Mouse (Mus musculus): ENCODE measurements around the gene Crip3.

The Crip3 gene

DNA sequence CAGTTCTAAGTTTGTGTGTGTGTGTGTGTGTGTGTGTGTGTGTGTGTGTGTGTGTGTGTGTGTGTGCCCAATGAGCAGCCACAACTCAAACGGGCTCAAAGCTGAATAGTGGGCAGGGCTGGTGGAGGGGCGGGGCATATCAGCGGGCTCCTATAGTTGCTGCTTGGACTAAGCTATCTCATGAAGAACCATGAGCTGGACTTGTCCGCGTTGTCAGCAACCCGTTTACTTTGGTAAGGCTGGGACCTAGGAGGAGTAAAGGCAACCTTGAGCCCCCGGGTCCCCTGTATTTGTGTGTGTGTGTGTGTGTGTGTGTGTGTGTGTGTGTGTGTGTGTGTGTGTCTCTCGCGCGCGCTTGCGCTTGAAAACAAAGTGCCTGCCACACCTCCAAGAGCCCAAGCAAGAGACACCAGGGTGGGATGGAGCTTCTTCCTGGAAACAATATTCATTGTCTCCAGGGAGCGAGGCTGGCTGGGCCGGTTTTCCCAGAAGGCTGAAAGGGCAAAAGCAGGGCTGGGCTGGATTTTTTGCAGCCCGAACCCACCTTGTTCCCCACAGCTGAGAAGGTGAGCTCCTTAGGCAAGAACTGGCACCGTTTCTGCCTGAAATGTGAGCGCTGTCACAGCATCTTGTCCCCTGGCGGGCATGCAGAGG is at the start of gene Crip3:
Gene Crip3 (plus strand): TSS at position 166 of the 654 bp plus-strand sequence.
- in situ Hi-C loops (cut with MboI; ENCODE audit: low pct_unique_long_range_greater_than_20kb in 1 of 2, low sequenced_read_pairs in 2 of 2, unreplicated experiment in 1 of 2), result no loop called here

DNA sequence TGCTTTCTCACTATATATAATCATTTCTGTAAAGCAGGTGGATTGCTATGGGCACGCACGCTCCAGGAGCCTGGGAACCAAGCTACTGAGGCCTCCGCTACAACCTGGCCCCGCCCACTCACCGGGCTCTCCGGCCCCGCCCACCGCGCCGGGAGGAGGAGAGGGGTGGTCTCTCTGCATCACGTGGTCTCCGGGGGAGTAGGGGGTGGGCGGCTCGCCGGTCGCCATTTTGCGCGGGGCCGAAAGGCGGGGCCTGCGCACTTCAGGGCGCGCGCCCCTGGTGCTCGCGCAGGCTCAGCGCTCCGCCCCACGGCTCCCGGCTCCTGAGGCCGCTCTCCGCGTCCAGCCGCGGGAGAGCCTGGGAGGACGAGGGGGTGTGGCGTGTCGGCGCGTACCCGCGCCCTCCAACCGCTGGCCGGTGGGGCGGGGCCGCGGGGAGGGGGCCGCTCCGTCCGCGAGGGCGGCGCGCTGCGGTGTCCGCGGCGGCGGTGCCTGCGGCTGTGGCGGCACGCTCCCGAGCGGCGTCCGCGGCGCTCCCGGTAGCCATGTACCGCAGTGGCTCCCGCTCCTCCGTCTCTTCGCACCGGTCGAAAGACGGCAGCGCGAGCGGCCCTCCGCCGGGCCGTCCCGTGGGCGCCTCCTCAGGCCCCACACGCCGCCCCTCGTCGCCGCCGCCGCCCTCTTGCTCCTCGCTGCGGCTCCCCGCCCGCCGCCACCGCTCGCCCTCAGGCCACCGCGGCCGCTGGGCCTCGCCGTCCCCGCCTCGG is 45.2 kb upstream of the Crip3 start, which contains the start of gene Zfp318:
Gene Zfp318 (plus strand): TSS at position 438 of the 767 bp plus-strand sequence.
- in situ Hi-C loops (cut with MboI; ENCODE audit: low pct_unique_long_range_greater_than_20kb in 1 of 2, low sequenced_read_pairs in 2 of 2, unreplicated experiment in 1 of 2), result no loop called here

DNA sequence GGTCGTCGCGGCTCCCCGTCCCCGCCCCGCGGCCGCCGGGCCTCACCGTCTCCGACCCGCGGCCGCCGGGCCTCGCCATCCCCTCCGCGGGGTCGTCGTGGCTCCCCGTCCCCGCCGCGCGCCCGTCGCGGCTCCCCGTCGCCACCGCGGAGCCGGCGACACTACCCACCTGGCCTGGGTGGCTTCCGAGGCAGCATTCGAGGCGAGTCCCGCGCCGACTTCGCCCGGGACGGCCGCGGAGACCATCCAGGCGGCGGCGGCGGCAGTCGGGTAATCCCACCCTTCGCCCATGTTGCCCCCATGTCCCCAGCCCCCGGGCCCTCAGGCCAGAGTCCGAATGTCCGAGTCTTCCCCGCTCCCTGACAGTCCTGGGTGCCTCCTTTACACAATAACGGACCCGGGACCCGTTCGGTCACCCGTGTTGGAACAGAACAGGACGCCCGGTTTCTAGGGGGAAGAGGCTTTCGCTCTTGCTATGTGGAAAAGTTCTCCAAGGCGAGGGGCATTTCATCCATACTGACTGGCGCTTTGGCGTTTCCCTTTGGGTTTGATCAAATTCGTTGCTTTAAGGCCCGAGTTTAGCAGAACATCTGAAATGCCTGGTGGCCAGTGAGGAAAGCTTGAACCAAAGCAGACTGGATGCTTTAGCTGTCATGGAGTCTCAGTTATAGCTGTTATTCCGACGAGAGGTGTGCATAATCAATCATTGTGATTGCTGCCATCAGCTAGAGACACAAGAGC is 44.5 kb upstream of the Crip3 start:
- in situ Hi-C loops (cut with MboI; ENCODE audit: low pct_unique_long_range_greater_than_20kb in 1 of 2, low sequenced_read_pairs in 2 of 2, unreplicated experiment in 1 of 2), result no loop called here

DNA sequence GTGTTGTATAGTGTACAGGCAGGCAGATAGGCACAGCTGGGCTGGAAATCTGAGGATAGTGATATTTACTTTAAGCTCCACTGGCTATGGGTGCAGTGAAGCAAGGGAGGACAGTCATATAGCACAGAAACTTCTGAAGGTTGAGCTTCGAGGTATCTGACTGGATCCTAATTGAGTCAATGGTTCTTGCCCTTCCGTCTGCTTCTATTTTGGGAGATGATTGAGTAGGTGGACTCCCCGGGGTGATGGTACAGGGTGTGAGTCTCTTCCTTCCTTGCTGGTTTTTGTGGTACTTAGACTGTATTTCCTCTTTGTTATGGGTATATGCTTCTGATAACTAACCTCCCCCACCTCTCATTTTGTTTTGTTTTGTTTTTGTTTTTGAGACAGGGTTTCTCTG is 40.5 kb upstream of the Crip3 start:
- in situ Hi-C loops (cut with MboI; ENCODE audit: low pct_unique_long_range_greater_than_20kb in 1 of 2, low sequenced_read_pairs in 2 of 2, unreplicated experiment in 1 of 2), result no loop called here

DNA sequence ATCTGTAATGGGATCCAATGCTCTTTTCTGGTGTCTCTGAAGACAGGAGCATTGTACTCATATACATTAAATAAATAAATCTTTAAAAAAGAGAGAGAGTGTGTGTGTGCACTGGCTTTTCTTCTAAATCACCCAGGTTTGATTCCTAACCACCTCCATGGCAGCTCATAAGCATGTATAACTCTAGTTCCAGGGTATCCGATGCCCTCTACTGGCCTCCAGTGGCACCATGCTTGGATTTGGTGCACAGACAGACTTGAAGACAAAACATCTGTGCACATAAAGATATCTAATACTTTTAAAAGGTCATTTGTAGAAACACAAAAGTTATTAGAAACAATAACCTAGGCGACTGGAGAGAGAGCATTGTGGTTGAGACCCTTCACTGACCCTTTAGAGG is 35.7 kb upstream of the Crip3 start:
- in situ Hi-C loops (cut with MboI; ENCODE audit: low pct_unique_long_range_greater_than_20kb in 1 of 2, low sequenced_read_pairs in 2 of 2, unreplicated experiment in 1 of 2), result no loop called here

DNA sequence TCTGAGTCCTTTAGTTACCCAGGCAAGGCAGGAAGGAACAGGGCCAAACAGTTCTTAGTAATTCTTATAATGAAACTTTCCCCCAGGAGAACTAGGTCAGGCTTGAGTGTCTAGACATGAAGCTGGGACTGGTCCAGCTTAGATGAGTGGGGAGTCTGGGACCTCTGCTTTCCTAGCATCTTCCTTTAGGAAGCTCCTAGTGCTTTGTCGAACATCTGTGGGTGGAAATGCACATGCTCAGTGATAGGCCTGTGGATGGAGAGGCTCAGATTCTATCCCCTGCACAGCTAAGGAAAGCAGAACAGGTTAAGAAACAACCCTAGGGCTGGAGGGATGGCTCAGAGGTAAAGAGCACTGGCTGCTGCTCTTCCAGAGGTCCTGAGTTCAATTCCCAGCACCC is 34.1 kb upstream of the Crip3 start:
- in situ Hi-C loops (cut with MboI; ENCODE audit: low pct_unique_long_range_greater_than_20kb in 1 of 2, low sequenced_read_pairs in 2 of 2, unreplicated experiment in 1 of 2), result no loop called here

DNA sequence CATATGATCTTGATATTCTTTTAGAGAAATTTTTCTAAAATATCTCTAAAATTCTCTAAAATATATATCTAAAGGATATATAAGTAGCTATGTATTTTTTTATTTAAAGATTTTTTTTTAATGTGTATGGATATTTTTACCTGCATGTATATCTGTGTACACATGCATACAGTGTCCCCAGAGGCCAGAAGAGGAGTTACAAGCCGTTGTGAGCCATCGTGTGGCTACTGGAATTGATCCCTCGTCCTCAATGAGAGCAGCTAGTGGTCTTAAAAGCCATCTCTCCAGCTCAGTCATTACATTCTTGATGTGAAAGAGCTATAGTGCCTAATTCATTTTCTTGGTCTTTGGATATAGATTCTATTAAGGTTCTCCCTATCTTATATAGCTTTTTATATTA is 20.2 kb upstream of the Crip3 start:
- in situ Hi-C loops (cut with MboI; ENCODE audit: low pct_unique_long_range_greater_than_20kb in 1 of 2, low sequenced_read_pairs in 2 of 2, unreplicated experiment in 1 of 2), result no loop called here

DNA sequence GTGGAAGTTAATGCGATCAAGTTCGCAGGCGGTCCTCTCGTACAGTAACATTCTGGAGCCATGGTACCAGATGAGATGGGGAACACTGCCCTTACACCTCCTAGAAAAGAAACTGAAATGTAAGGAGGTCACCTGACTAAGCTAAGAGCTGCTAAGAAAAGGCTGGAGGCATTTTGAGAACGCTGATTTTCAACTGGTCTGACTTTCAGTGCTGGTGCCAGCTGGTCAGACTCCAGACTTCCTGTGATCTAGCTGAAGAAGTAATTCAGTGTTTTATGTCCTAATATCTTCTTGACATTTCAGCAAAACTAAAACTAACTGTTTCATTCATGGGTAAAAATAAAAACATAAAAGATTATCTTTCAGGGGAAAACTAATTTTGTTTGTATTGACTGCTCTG is 10.1 kb upstream of the Crip3 start:
- in situ Hi-C loops (cut with MboI; ENCODE audit: low pct_unique_long_range_greater_than_20kb in 1 of 2, low sequenced_read_pairs in 2 of 2, unreplicated experiment in 1 of 2), result no loop called here

DNA sequence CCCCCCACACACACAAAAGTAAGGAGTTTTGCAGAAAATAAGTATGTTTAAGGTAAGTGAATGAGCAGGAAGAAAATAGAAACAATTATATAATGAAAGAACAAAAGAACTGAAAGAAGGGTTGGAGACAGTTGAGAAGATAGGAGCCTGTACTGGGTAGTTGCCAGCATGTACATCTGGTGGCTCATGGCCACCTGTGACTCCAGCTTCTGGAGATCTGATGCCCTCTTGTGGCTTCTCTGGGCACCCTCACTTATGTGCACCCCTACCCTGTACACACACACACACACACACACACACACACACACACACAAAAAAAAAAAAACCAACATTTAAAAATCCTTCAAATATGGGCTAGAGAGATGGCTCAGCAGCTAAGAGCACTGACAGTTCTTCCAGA is 9.0 kb upstream of the Crip3 start:
- in situ Hi-C loops (cut with MboI; ENCODE audit: low pct_unique_long_range_greater_than_20kb in 1 of 2, low sequenced_read_pairs in 2 of 2, unreplicated experiment in 1 of 2), result no loop called here

DNA sequence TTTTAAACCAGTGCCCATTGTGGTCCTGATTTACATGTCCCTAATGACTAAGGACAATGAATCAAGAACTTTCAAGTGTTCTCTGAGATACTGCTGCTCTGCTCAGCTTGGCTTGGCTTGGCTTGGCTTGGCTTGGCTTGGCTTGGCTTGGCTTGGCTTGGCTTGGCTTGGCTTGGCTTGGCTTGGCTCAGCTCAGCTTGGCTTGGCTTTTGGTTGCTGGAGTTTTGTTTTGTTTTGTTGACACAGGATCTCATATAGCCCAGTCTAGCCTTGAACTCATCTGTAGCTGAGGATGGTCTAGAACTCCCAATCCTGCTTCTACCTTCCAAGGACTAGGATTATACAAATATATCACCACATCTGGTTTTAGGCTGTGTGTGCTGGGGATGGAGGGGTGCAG is 2.2 kb upstream of the Crip3 start:
- in situ Hi-C loops (cut with MboI; ENCODE audit: low pct_unique_long_range_greater_than_20kb in 1 of 2, low sequenced_read_pairs in 2 of 2, unreplicated experiment in 1 of 2), result no loop called here

DNA sequence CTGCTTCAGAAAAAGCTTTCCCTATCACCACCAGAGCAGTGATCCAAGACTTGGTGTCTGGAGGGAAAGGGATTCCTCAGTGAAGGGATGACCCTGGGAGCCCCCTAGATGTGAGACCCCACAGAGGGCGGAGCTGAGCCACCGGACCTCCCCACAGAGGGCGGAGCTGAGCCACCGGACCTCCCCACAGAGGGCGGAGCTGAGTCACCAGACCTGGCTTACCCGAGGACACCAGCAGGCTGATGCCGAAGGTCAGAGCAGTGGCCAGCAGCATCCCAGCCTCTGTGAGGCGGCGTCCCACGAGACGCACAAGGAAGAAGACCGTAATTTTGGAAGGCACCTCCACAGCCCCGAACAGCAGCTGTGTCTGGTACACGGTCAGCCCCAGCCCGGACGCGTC is 4.9 kb downstream of the Crip3 start:
- in situ Hi-C loops (cut with MboI; ENCODE audit: low pct_unique_long_range_greater_than_20kb in 1 of 2, low sequenced_read_pairs in 2 of 2, unreplicated experiment in 1 of 2), result no loop called here

DNA sequence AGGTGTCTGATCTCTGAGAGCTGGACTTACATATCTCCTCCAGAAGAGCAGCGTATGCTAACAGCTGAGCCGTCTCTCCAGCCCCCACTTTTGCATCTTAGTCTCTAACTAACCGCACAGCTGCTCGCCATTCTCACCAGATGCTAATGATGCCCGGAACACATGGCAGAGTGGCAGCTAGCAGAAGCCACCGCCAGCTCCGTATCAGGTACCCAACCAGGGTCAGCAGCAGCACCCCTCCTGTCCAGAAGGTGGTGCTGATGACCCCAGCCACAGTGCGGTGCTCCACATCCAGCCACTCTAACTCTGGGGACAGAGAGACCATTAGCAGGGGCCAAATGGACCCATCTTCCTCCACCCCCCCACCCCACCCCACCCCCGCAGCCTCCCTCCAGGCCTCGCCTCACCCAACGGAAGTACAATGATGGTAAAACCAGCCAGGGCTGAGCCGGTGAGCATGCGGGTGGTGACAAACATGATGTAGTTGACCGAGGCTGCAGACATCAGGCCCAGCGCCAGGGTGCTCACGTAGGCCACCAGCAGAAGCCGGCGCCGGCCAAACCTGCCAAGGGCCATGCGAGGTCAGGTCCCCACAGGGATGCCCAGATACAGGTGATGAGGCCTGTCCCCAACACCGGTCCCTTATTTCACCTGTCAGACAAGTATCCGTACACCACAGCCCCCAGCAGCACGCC is 8.1 kb downstream of the Crip3 start:
- in situ Hi-C loops (cut with MboI; ENCODE audit: low pct_unique_long_range_greater_than_20kb in 1 of 2, low sequenced_read_pairs in 2 of 2, unreplicated experiment in 1 of 2), result no loop called here

DNA sequence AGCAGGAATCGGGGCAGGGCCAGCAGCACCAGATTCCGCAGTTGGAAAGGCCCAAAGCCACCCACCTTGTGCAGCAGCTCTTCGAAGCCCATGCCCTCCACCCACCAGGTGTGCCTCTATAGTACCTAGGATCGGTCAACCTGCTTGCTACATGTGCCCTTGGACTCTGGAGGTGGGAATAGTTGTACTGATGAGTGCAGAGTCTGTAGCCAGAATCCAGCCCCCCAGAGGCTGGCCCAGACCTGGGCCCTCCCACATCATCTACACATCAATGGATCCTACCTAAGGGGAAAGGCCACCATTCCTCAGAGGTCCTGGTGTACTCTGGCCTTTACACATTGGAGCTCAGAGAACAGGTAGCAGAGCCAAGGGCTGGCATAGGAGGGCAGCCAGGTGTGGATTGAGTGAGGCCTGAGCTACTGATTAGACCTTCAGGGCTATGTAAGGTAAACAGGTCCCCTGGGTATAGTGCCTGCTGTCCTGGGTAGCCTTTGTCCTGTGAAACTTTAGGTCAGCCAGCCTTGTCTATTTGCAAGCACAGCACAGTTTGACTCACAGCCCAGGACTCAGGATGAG is 9.7 kb downstream of the Crip3 start, which contains the start of gene Slc22a7:
Gene Slc22a7 (minus strand): TSS at position 160 of the 576 bp plus-strand sequence.
- in situ Hi-C loops (cut with MboI; ENCODE audit: low pct_unique_long_range_greater_than_20kb in 1 of 2, low sequenced_read_pairs in 2 of 2, unreplicated experiment in 1 of 2), result no loop called here

DNA sequence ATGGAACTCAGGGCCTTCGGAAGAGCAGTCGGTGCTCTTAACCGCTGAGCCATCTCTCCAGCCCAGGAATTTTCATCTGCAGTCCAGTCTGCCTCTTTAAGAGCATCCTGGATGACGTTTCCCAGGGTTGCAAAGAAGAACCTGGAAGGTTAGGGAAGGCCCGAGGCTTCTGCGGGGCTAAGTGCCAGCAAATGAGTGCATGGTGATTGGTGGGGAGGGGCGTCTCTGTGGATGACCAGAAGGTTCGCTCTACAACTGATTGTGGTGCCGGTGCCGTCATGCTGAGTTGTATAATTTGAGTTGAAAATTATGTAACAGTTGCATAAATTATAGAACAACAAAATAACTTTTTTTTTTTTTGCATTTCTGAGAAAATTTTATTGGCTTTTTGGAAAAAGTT is 10.4 kb downstream of the Crip3 start:
- in situ Hi-C loops (cut with MboI; ENCODE audit: low pct_unique_long_range_greater_than_20kb in 1 of 2, low sequenced_read_pairs in 2 of 2, unreplicated experiment in 1 of 2), result no loop called here

DNA sequence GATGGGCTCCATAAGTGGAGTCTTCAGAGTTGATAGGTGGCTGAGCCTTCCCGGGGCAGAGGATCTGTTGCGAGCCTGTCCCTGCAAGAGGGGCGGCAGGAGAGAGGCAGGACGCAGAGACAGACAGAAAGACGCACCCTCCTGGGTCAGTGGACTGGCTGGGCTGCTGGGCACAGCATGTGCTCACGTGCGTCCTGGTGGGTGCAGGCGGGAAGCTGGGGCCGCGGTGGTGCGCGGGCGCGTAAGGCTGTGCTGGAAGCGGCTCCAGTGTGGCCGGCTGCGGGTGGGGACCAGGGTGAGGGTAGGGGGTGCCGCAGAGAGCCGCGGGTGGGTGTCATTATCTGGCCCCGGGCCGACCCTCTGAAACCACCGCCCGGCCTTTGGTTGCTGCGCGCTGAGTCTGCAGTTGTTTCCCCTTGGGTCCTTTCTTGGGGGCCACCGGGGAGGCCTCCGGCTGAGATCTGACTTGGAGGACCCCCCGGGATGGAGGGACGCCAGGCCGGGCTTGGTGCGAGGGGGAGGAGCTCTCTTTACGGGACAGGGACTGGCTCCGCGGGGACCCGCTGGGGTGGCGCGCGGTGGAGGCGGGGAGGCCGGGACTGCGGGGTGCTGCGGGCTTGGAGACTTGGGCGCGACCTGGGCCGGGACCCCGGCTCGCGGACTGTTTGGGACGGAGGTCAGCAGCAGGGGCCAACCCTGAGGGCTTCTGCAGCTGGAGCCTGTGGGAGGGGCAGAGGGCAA is 16.3 kb downstream of the Crip3 start:
- in situ Hi-C loops (cut with MboI; ENCODE audit: low pct_unique_long_range_greater_than_20kb in 1 of 2, low sequenced_read_pairs in 2 of 2, unreplicated experiment in 1 of 2), result no loop called here

DNA sequence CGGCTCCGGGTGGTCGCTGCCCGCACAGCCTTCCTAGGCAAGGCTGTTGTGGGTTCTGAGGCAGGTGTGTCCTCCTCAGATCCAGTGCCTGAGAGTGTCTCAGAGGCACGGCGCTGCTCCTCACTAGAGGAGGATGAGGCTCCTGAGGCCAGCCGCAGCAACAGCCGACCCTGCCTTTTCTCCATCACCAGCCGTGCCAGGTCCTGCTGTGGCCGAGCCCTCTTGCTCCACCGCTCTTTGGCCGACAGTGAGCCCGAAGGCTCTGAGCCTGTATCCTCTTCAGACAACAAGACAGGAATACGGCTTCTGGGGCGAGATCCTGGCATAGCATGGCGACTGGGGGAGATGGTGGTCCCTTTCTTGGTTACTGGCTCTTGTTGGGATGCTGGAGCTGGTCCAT is 17.5 kb downstream of the Crip3 start:
- in situ Hi-C loops (cut with MboI; ENCODE audit: low pct_unique_long_range_greater_than_20kb in 1 of 2, low sequenced_read_pairs in 2 of 2, unreplicated experiment in 1 of 2), result no loop called here

DNA sequence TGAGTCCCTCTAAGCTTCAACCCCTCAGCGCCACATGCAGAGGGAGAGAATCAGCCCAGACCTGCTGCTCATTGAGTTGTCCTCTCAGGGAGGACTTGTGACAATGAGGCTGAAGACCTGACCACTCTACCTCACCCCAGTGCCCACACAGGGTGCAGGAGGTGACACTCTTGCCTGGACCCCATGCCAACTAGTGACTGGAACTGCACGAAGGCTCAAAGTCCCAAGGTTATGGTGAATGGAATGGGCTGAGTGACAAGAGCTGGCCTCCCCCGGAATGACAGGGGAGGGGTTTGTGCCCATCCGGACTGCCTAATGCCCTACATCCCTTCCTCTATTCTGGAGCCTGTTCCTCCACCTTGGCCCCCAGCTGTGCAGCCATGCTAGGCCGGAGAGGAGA is 24.0 kb downstream of the Crip3 start:
- in situ Hi-C loops (cut with MboI; ENCODE audit: low pct_unique_long_range_greater_than_20kb in 1 of 2, low sequenced_read_pairs in 2 of 2, unreplicated experiment in 1 of 2), result no loop called here

All from mouse embryonic stem cell (cell line).